Mouse (Mus musculus): Measurements from ENCODE around the gene Eif2s3x.

DNA sequence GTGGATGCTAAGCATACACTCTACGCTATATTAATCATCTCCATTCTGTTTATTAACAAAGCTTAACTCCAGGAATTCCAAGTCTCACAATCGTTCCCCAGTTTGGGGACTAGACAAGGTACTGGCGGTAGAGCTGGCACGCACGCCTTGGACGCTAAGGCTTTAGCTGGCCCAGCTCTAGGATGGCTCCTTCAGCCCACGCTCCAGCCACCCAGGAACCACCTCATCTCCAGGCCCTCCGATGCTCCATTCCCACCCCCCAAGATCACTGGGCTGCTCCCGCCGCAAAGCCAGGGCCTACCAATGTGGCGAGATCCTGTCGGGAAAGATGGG is 432 bp downstream of the Eif2s3x start:
- no peak for TF ChIP-seq CTCF (conservative IDR thresholded peaks at IDR 0.05; ENCODE audit: low read length)
- TF ChIP-seq NANOG (IDR thresholded peaks at IDR 0.05; ENCODE audit: borderline replicate concordance, low read length), result no peak
